Mouse (Mus musculus): ENCODE results near the gene Gm30083. TPM values are rescaled to one million over a fixed set of nuclear protein-coding genes. Genes with fewer than 3 reads are reported as not detected.

Gm30083 gene
- polyA plus RNA-seq (2015; fragmentation: Nextera tagmentation; extraction: Ambion mirVana): not detected in 2 replicates

DNA sequence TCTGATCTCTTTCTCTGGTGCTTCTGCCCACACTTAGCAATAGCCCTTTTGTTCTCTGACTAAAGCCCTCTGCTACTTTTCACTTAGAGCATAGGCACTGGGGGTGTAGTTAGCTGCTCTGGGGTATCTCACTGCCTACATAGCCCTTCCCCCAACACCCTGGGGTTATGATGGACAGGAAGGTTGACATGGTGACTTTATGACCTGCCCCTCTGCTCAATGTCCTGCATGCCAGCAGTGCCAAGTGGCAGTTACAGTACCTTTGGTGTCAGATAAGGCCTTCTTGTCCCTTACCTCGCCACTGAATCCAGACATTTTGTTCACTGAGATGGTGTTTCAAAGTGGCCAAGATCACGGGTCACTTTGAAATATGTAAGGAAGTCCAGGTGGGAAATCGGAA, at the start of gene Gm30083:
Gene Gm30083 (minus strand): TSS at position 120 of the 400 bp plus-strand sequence.
- H3K9me3 ChIP-seq: no peaks in the 10 kb centered on the region
- no peaks in the 10 kb centered on the region for H3K4me1 ChIP-seq
- no peak within 1 kb of the TSS for H3K9ac ChIP-seq
- H3K4me3 ChIP-seq: no peak within 1 kb of the TSS
- H3K36me3 ChIP-seq: no peaks in the 10 kb centered on the region
- no peak for ATAC-seq (ENCODE audit: insufficient number of reproducible peaks, low FRiP score, low TSS enrichment, low read depth)
- no peak within 1 kb of the TSS for H3K4me2 ChIP-seq
- no peak within 1 kb of the TSS for H3K27ac ChIP-seq
- H3K27me3 ChIP-seq: no peaks in the 10 kb centered on the region
- WGBS: 82% methylated on average over 3 of the region's 3 CpGs

DNA sequence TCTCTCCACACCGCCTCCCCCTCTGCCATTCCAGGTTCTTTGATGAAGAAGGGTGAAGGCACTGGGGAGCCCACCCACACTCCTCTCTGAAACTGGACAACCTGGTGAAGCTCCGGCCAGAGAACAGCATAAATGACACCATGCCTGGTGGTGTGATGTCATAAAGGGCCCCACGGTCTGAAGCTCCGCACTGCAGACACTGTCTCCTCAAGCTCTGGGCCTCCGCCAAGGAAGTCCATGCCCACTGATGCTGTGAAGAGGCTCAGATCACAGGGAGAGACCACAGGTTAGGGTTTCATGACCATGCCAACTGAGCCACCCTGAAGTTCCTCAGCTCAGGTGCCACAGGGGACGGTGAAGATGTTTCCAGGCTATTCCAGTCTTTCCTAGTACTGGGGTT, 37.5 kb upstream of the Gm30083 start, which contains the start of gene Antxrl:
Gene Antxrl (plus strand): TSS at position 192 of the 400 bp plus-strand sequence.
- no peak for ATAC-seq (ENCODE audit: insufficient number of reproducible peaks, low FRiP score, low TSS enrichment, low read depth)

DNA sequence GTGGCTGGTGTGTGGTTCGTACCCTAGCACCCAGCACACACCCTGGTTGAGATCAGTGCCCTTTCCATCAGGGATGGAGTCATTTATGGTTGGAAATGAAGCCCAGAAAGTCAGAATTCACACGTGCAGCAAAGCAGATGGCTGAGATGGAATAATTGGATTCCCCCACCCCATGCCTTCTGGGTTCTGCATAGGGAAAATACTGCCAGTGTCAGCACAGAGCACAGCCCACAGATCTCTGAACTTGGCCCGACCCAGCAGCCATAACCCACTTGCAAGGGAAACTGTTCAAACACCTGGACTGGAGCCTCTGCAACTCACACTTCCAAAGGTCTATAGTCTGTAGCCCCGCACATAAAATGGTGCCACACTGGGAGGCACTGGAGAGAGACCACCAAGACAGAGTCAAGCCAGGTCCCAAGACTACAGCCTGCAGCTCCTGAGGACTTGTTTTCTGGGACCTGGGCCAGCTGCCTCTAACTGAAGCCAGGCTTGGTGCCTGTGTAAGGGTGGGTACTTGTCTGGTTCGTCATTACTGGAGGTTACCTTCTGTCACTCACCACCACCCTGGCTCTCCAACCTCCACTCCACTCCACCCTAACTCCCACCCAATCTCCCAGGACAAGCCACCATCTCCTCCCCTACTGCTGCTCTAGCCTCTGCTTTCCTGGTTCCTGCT, 35.3 kb upstream of the Gm30083 start:
- no peaks in the 10 kb centered on the region for H3K27me3 ChIP-seq
- 0 out of 2 replicates have a peak, but pooled peaks have one; percentile 47 for ATAC-seq (ENCODE audit: insufficient number of reproducible peaks, low FRiP score, low TSS enrichment, low read depth)
- H3K27ac ChIP-seq: no peak overlapping the region
- no peak overlapping the region for H3K9ac ChIP-seq
- no peak overlapping the region for H3K4me2 ChIP-seq
- whole genome bisulfite sequencing: 38% methylated on average over 5 of the region's 5 CpGs
- no peak overlapping the region for H3K4me3 ChIP-seq
- H3K4me1 ChIP-seq: peaks cover 6% of the 10 kb centered on the region
- no peaks in the 10 kb centered on the region for H3K9me3 ChIP-seq
- no peaks in the 10 kb centered on the region for H3K36me3 ChIP-seq

More for the DNA sequence above, 37.5 kb upstream of the Gm30083 start, which contains the start of gene Antxrl:
- peaks cover 6% of the 10 kb centered on the region for H3K4me1 ChIP-seq
- H3K4me2 ChIP-seq: no peak within 1 kb of the TSS
- H3K9ac ChIP-seq: no peak within 1 kb of the TSS
- no peak within 1 kb of the TSS for H3K4me3 ChIP-seq
- no peaks in the 10 kb centered on the region for H3K27me3 ChIP-seq
- H3K9me3 ChIP-seq: no peaks in the 10 kb centered on the region
- H3K27ac ChIP-seq: no peak within 1 kb of the TSS
- 88% methylated on average over 6 of the region's 6 CpGs for WGBS
- no peaks in the 10 kb centered on the region for H3K36me3 ChIP-seq

DNA sequence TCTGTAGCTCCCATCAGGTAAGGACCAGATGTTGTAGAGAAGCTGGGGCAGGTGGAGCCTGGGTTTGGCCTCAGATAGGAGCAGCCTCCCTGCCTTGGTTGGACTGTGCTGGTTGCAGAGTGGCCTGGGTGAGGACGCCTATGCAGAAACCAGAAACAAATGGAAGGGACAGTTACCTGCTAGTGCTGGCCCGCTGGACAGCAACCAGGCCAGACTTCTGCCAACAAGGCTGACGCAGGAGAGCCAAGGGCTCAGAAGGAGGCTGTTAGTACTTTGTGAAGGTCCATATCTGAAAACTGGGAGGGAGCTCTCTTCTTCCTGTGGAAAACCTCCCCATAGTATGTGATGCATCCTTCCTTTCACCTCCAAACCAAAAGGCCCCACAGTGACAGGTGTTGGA, 28.4 kb upstream of the Gm30083 start:
- ATAC-seq (ENCODE audit: insufficient number of reproducible peaks, low FRiP score, low TSS enrichment, low read depth): no peak
- H3K36me3 ChIP-seq: no peaks in the 10 kb centered on the region
- WGBS: 68% methylated on average over 3 of the region's 3 CpGs
- no peaks in the 10 kb centered on the region for H3K9me3 ChIP-seq
- H3K4me1 ChIP-seq: no peaks in the 10 kb centered on the region
- H3K27me3 ChIP-seq: no peaks in the 10 kb centered on the region
- no peak overlapping the region for H3K4me2 ChIP-seq
- H3K4me3 ChIP-seq: no peak overlapping the region
- H3K9ac ChIP-seq: no peak overlapping the region
- H3K27ac ChIP-seq: no peak overlapping the region

DNA sequence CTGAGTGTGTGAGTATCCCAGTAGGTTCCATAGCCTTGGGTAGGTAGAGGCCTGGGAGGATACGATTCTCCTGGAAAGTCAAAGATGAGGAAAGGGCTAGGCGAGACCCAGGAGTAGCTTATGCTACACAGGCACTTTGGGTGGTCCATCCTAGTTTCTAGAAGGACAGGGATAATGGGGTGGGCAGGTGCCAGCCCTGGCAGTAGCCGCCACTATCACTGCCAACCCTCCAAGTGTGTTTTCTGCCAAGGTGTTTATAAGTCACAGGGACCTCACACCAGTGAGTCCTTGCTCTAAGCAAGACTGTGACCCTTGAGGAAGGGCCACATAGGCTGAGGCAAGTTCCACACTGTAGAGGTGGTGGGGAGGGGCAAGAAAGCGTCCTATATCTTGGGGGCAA, 26.3 kb upstream of the Gm30083 start:
- no peak overlapping the region for H3K4me2 ChIP-seq
- H3K4me3 ChIP-seq: no peak overlapping the region
- no peak for ATAC-seq (ENCODE audit: insufficient number of reproducible peaks, low FRiP score, low TSS enrichment, low read depth)
- WGBS: 74% methylated on average over 4 of the region's 4 CpGs
- no peaks in the 10 kb centered on the region for H3K4me1 ChIP-seq
- no peaks in the 10 kb centered on the region for H3K27me3 ChIP-seq
- H3K27ac ChIP-seq: no peak overlapping the region
- no peaks in the 10 kb centered on the region for H3K36me3 ChIP-seq
- H3K9me3 ChIP-seq: no peaks in the 10 kb centered on the region
- H3K9ac ChIP-seq: no peak overlapping the region

- no peaks in the 10 kb centered on the region for H3K36me3 ChIP-seq
- H3K27me3 ChIP-seq: no peaks in the 10 kb centered on the region
- no peak for ATAC-seq (ENCODE audit: insufficient number of reproducible peaks, low FRiP score, low TSS enrichment, low read depth)
- H3K4me3 ChIP-seq: no peak overlapping the region
- H3K4me1 ChIP-seq: no peaks in the 10 kb centered on the region
- H3K4me2 ChIP-seq: no peak overlapping the region
- 84% methylated on average over 8 of the region's 8 CpGs for WGBS
- no peak overlapping the region for H3K27ac ChIP-seq
- no peaks in the 10 kb centered on the region for H3K9me3 ChIP-seq
- no peak overlapping the region for H3K9ac ChIP-seq
Measured at GRCm38 (mm10) chr14:34033841-34034610, 19.0 kb upstream of the Gm30083 start.

DNA sequence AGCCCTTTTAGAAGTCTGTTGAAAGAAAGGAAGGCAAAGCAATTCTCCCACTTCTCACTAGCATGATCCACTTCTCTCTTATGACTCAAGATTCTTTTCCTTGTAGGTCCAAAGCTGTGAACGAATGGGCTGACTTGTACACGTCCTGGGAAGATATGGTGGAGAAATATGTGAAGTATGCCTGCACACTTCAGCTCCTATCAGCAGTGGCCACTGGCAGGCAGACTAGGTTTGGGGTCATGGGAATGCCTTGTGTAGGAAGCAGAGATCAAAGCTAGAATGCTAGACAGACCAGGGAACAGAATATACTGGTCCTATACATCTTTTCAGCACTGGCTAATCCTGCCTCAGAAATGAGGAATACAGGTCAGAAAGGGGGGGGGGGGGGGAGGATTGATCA, 11.7 kb upstream of the Gm30083 start:
- H3K4me1 ChIP-seq: no peaks in the 10 kb centered on the region
- WGBS: 55% methylated on average over 2 of the region's 2 CpGs
- no peak for ATAC-seq (ENCODE audit: insufficient number of reproducible peaks, low FRiP score, low TSS enrichment, low read depth)

GRCm38 (mm10) chr14:34016938-34017337, 2.0 kb upstream of the Gm30083 start:
- Histone ChIP-seq H3K4me2 (no peak overlapping the region), H3K4me3 (no peak overlapping the region), H3K9ac (no peak overlapping the region), H3K27me3 (no peaks in the 10 kb centered on the region), H3K9me3 (no peaks in the 10 kb centered on the region), H3K36me3 (no peaks in the 10 kb centered on the region), H3K4me1 (no peaks in the 10 kb centered on the region), H3K27ac (no peak overlapping the region)
- 87% methylated on average over 2 of the region's 2 CpGs for WGBS
- no peak for ATAC-seq (ENCODE audit: insufficient number of reproducible peaks, low FRiP score, low TSS enrichment, low read depth)

More for the DNA sequence above, 11.7 kb upstream of the Gm30083 start:
- H3K4me2 ChIP-seq: no peak overlapping the region
- H3K4me3 ChIP-seq: no peak overlapping the region
- no peaks in the 10 kb centered on the region for H3K36me3 ChIP-seq
- no peak overlapping the region for H3K9ac ChIP-seq
- no peaks in the 10 kb centered on the region for H3K9me3 ChIP-seq
- H3K27ac ChIP-seq: no peak overlapping the region
- no peaks in the 10 kb centered on the region for H3K27me3 ChIP-seq

DNA sequence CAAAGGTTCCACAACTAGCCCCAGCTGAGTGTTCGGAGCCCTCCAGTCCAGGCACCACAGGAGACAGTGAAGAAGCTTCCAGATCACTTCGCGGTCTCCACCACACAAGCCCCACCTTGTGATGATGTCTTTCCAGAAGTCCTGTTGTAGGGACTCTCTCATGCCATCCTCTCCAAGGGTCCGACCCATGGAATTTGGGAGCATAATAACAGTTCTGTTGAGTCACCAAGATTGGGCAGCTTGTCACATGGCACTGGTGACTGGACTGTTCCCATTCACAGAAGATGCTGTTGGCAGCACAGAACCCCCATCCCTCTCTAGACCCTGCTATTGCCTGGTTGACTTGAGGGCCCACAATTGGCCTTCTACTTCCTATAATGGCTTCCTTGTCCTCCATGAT, 1.4 kb upstream of the Gm30083 start, which contains the start of gene Gm5460:
Gene Gm5460 (plus strand): TSS at position 378 of the 400 bp plus-strand sequence.
- Histone ChIP-seq H3K4me1 (no peaks in the 10 kb centered on the region), H3K4me3 (no peak within 1 kb of the TSS), H3K36me3 (no peaks in the 10 kb centered on the region), H3K27ac (no peak within 1 kb of the TSS), H3K27me3 (no peaks in the 10 kb centered on the region), H3K9me3 (no peaks in the 10 kb centered on the region), H3K9ac (no peak within 1 kb of the TSS), H3K4me2 (no peak within 1 kb of the TSS)
- ATAC-seq (ENCODE audit: insufficient number of reproducible peaks, low FRiP score, low TSS enrichment, low read depth): no peak
- WGBS: 88% methylated on average over 4 of the region's 4 CpGs

DNA sequence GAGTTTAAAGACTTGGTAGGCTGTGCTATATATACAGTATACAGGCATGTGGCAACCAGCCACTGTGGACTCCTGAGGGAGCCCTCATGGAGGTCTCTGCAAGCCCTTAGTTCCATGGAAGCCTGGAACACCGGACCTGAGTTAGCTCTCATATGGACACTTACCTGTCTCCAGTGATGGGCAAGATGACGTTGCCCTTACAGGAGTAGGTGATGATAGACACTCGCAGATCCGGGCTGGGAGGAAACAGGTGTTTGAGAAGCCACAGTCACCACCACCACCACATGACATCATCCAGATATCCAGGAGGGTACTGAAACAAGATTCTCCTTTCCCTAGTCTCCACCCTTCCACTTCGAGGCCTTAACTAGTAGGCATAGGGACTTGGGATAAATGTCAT, 12.6 kb downstream of the Gm30083 start:
- Histone ChIP-seq H3K4me1 (no peaks in the 10 kb centered on the region), H3K4me2 (no peak overlapping the region), H3K4me3 (no peak overlapping the region), H3K9ac (no peak overlapping the region), H3K9me3 (no peaks in the 10 kb centered on the region), H3K36me3 (no peaks in the 10 kb centered on the region), H3K27ac (no peak overlapping the region), H3K27me3 (no peaks in the 10 kb centered on the region)
- no peak for ATAC-seq (ENCODE audit: insufficient number of reproducible peaks, low FRiP score, low TSS enrichment, low read depth)
- WGBS: 81% methylated on average over 5 of the region's 5 CpGs

DNA sequence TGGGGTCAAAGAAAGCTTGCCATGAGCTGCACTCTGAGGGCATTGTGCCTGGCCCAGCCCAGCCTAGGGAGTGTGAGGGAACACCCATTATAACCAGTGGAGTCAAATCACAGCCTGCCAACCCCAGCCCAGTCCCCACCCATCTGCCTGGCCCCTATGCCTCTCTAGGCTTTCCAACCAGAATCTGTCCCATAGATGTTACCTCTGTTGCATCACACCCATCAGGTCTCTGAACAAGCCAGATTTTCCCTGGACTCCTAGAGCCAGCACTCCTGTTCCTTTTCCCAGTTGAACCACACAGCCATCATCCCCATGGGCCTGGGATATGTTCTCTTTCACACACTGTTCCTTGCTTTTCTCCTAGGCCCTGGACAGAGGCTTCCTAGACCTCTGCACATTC, 13.5 kb downstream of the Gm30083 start:
- Histone ChIP-seq H3K9ac (no peak overlapping the region), H3K4me2 (no peak overlapping the region), H3K36me3 (no peaks in the 10 kb centered on the region), H3K27ac (no peak overlapping the region), H3K4me1 (no peaks in the 10 kb centered on the region), H3K9me3 (no peaks in the 10 kb centered on the region), H3K4me3 (no peak overlapping the region), H3K27me3 (no peaks in the 10 kb centered on the region)
- no peak for ATAC-seq (ENCODE audit: insufficient number of reproducible peaks, low FRiP score, low TSS enrichment, low read depth)

GRCm38 (mm10) chr14:34000076-34000475, 14.9 kb downstream of the Gm30083 start:
- H3K4me2 ChIP-seq: no peak overlapping the region
- H3K27me3 ChIP-seq: no peaks in the 10 kb centered on the region
- no peak for ATAC-seq (ENCODE audit: insufficient number of reproducible peaks, low FRiP score, low TSS enrichment, low read depth)
- H3K36me3 ChIP-seq: no peaks in the 10 kb centered on the region
- no peak overlapping the region for H3K9ac ChIP-seq
- H3K4me3 ChIP-seq: no peak overlapping the region
- no peaks in the 10 kb centered on the region for H3K9me3 ChIP-seq
- no peak overlapping the region for H3K27ac ChIP-seq
- no peaks in the 10 kb centered on the region for H3K4me1 ChIP-seq
